Mouse (Mus musculus): ENCODE results near the gene Grb10.

- TF ChIP-seq CTCF (IDR thresholded peaks at IDR 0.05; ENCODE audit: control insufficient read depth, insufficient read depth, insufficient replicate concordance, low read depth, low read length): no peak
- TF ChIP-seq POLR2A (IDR thresholded peaks at IDR 0.05; ENCODE audit: control insufficient read depth, low read depth, low read length): no peak
Observed at GRCm38 (mm10) chr11:11885246-11885643, 153.2 kb downstream of the Grb10 start.

All from testis, adult 2 months (tissue).